Mouse (Mus musculus): ENCODE measurements around the gene Pced1b.

DNA sequence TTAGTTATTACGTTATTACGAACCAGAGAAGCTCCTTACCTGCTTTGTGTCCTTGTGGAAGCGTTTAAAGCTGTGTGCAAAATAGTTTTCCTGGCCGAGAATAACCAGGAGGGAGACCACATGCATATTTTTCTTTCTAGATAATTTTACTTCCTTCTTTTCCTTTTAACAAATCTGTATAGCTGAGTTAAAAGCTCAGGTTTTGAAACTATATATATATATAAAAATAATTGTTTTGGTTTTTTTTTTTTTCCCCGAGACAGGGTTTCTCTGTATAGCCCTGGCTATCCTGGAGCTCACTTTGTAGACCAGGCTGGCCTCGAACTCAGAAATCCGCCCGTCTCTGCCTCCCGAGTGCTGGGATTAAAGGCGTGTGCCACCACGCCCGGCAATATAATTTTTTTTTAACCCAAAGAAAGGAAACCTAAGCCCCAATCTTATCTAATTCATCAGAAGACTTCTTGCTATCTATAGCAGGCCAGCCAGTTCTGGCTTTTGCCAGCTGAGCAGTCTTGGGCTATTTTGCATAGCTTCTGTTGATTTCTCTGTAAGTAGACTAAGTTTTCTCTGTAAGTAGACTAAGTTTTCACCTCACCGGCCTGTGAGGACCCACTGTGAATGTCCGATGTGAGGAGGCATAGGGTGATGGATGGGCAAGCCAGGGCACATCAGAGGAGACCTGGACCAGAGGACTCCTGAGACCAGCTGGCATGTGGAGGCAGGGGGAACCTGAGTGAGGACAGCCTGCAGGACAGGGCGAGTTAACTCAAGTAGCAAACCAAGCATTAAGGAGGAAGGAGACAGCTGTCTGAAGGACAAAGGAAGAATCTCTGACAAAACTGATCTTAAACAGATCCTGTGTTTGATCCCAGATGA lies 128.2 kb downstream of the Pced1b start:
- no peak for TF ChIP-seq NELFE (IDR thresholded peaks at IDR 0.05; ENCODE audit: low read depth, low read length)
- TF ChIP-seq CTCF (IDR thresholded peaks at IDR 0.05 in 2 of 3, conservative IDR thresholded peaks at IDR 0.05 in 1 of 3; ENCODE audit: control insufficient read depth in 1 of 3, insufficient read depth in 1 of 3, low read depth in 2 of 3, low read length in 3 of 3, poor library complexity in 1 of 3, severe bottlenecking in 1 of 3), result no peak
- no peak for TF ChIP-seq POLR2A (IDR thresholded peaks at IDR 0.05; ENCODE audit: control insufficient read depth in 1 of 2, insufficient read depth in 1 of 2, low read depth in 1 of 2, low read length in 2 of 2, poor library complexity in 1 of 2)
- TF ChIP-seq MYC (IDR thresholded peaks at IDR 0.05; ENCODE audit: low read depth, low read length), result no peak
- TF ChIP-seq JUND (IDR thresholded peaks at IDR 0.05; ENCODE audit: low read depth, low read length), result no peak
- 0 out of 2 replicates have a peak, but pooled peaks have one; percentile 17 for TF ChIP-seq MEF2A (IDR thresholded peaks at IDR 0.05; ENCODE audit: extremely low read depth, insufficient replicate concordance, low read depth, low read length, poor library complexity, severe bottlenecking)
